Mouse (Mus musculus) hindbrain, embryonic 16.5 days (tissue): ENCODE data around the gene Hilpda. TPM values are rescaled to one million over a fixed set of nuclear protein-coding genes. Genes with fewer than 3 reads are reported as not detected.

ENCODE experiments used
- ATAC-seq: fragments of 200-750 bp; cut with Nextera tagmentation; 2 replicates; pipeline ENCODE4 v1.8.0; 2017; ENCODE audit warnings: moderate TSS enrichment, moderate library complexity
- H3K27ac ChIP-seq: fragments of 300-500 bp; sonication (generic); 2 replicates; pipeline ENCODE4 v1.5.1; 2014; ENCODE audit warnings: low read depth, mild to moderate bottlenecking, control low read depth, low read length, moderate library complexity
- H3K27me3 ChIP-seq: fragments of 300-500 bp; sonication (generic); replicated peaks from 2 replicates; pipeline ENCODE4 v1.6.1; 2014; ENCODE audit warnings: low read length; ENCODE audit not compliant: control insufficient read depth, insufficient read depth
- H3K36me3 ChIP-seq: fragments of 300-500 bp; sonication (generic); 2 replicates; pipeline ENCODE4 v1.6.1; 2014; ENCODE audit warnings: mild to moderate bottlenecking, low read length, moderate library complexity, mixed read lengths; ENCODE audit not compliant: control insufficient read depth, insufficient read depth
- H3K4me1 ChIP-seq: fragments of 300-500 bp; sonication (generic); 2 replicates; pipeline ENCODE4 v1.6.1; 2014; ENCODE audit warnings: low read depth, low read length; ENCODE audit not compliant: control insufficient read depth, insufficient read depth
- H3K4me2 ChIP-seq: fragments of 300-500 bp; sonication (generic); 2 replicates; pipeline ENCODE4 v1.6.1; 2014; ENCODE audit warnings: mild to moderate bottlenecking, low read length, control low read depth, moderate library complexity
- H3K4me3 ChIP-seq: fragments of 300-500 bp; sonication (generic); 2 replicates; pipeline ENCODE4 v1.5.1; 2014; ENCODE audit warnings: mild to moderate bottlenecking, low read length, control low read depth, moderate library complexity
- H3K9ac ChIP-seq: fragments of 300-500 bp; sonication (generic); 2 replicates; pipeline ENCODE4 v1.6.1; 2014; ENCODE audit warnings: low read depth, mild to moderate bottlenecking, control low read depth, low read length, moderate library complexity
- H3K9me3 ChIP-seq: fragments of 300-500 bp; sonication (generic); 2 replicates; pipeline ENCODE4 v1.6.1; 2014; ENCODE audit warnings: mild to moderate bottlenecking, low read length, moderate library complexity; ENCODE audit not compliant: control insufficient read depth
- WGBS: fragments of 180-500 bp; shearing (Covaris S2); extraction: QIAGEN DNeasy Blood & Tissue Kit; methylation state at CpG from one replicate; pipeline ENCODE4 v1.1.7; 2014; 5-methylcytosine and 5-hydroxymethylcytosine counted together
- polyA plus RNA-seq: library from polyadenylated mRNA; unstranded; fragments of >200 nt; fragmentation: Nextera tagmentation; extraction: Ambion mirVana; gene quantifications from 2 replicates; pipeline ENCODE4 v1.2.1, GENCODE M21; 2015

Gene Hilpda
- polyA plus RNA-seq, 1 experiment from 2014 or later = 31.3 TPM

DNA sequence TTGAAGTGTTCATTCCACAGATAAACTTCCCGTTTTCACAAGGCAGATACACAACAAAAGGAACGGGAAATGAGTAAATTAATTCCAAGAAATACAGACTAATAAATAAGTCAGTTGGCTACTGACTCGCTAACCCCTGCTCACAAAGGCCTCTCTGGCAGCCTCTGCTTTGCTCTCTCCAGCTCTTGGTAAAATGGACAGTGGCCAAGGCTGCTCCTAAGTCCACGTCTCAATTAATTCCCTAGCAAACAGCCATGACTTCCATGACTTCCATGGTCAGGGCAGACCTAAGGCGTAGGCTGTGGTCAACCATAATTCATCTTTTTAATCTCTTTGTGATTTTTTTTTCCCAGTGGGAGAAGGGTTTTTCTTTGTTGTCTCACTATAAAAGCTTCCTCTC lies 15.7 kb downstream of the Hilpda start:
- 43% methylated on average over 5 of the region's 5 CpGs for WGBS
- no peaks in the 10 kb centered on the region for H3K9me3 ChIP-seq
- ATAC-seq = no peak

DNA sequence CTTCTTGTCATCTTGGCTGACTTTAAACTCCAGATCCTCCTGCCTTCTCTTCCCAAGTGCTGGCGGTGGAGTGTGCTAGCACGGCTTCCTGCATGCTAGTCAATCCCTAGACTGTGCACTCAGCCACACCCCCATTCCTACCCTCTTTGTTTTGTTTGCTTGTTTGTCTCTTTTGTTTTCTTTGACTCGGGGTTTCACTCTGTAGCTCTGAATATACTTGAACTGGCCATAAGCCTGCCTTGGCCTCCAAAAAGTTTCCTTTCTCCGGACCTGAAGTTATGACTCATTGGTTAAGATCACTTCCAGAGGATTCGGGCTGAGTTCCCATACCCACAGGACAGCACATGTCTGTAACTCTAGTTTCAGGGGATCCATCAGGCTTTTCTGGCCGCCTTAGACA lies 16.4 kb downstream of the Hilpda start:
- Histone ChIP-seq H3K4me1 (no peaks in the 10 kb centered on the region), H3K27me3 (no peaks in the 10 kb centered on the region), H3K4me2 (no peak overlapping the region), H3K36me3 (no peaks in the 10 kb centered on the region), H3K9ac (no peak overlapping the region), H3K9me3 (no peaks in the 10 kb centered on the region), H3K27ac (no peak overlapping the region), H3K4me3 (no peak overlapping the region)
- 50% methylated on average over 6 of the region's 6 CpGs for WGBS
- no peak for ATAC-seq

More for the DNA sequence above, 15.7 kb downstream of the Hilpda start:
- H3K36me3 ChIP-seq = no peaks in the 10 kb centered on the region
- H3K9ac ChIP-seq = no peak overlapping the region
- H3K27ac ChIP-seq = no peak overlapping the region
- H3K4me1 ChIP-seq = no peaks in the 10 kb centered on the region
- H3K27me3 ChIP-seq = no peaks in the 10 kb centered on the region
- no peak overlapping the region for H3K4me3 ChIP-seq
- no peak overlapping the region for H3K4me2 ChIP-seq

DNA sequence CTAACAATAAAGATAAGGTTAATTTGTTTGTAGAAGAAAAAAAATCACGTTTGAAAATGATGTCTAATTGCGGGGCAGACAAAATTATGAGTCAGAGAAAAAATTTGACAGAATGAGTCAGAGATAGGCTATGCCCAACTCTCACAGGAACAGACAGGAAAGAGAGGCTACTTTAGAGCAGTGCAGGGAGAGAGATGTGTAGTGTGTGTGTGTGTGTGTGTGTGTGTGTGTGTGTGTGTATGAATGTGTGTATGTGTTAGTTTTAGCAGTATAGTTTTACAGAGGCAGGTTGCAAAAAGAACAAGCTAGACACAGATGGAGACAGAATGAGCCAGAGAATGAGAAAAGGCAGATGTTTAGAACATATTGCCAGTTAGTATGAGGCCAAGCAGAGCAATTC lies 26.8 kb downstream of the Hilpda start:
- H3K27ac ChIP-seq = no peak overlapping the region
- 72% methylated on average over 2 of the region's 2 CpGs for WGBS
- ATAC-seq = no peak
- H3K36me3 ChIP-seq = no peaks in the 10 kb centered on the region
- no peak overlapping the region for H3K4me3 ChIP-seq
- H3K9me3 ChIP-seq = no peaks in the 10 kb centered on the region; the same call in 1 of the 2 replicates
- no peak overlapping the region for H3K9ac ChIP-seq
- H3K4me2 ChIP-seq = no peak overlapping the region
- H3K4me1 ChIP-seq = no peaks in the 10 kb centered on the region
- H3K27me3 ChIP-seq = no peaks in the 10 kb centered on the region

GRCm38 (mm10) chr6:29303251-29303650 lies 31.0 kb downstream of the Hilpda start:
- Histone ChIP-seq H3K4me3 (no peak overlapping the region), H3K27me3 (no peaks in the 10 kb centered on the region), H3K9ac (no peak overlapping the region), H3K27ac (no peak overlapping the region), H3K4me2 (no peak overlapping the region), H3K36me3 (no peaks in the 10 kb centered on the region), H3K4me1 (no peaks in the 10 kb centered on the region), H3K9me3 (no peaks in the 10 kb centered on the region; the same call in 1 of the 2 replicates)
- ATAC-seq = no peak

- Histone ChIP-seq H3K4me3 (no peak overlapping the region), H3K4me1 (no peaks in the 10 kb centered on the region), H3K36me3 (no peaks in the 10 kb centered on the region), H3K27ac (no peak overlapping the region), H3K27me3 (no peaks in the 10 kb centered on the region), H3K9ac (no peak overlapping the region), H3K4me2 (no peak overlapping the region), H3K9me3 (no peaks in the 10 kb centered on the region; the same call in 1 of the 2 replicates)
- 56% methylated on average over 5 of the region's 5 CpGs for WGBS
- ATAC-seq = no peak
Measured at GRCm38 (mm10) chr6:29303726-29304125, 31.4 kb downstream of the Hilpda start.

- 93% methylated on average over 4 of the region's 4 CpGs for WGBS
- no peak for ATAC-seq
Measured at GRCm38 (mm10) chr6:29305462-29305861, 33.2 kb downstream of the Hilpda start.

GRCm38 (mm10) chr6:29308846-29309605 lies 36.7 kb downstream of the Hilpda start:
- Histone ChIP-seq H3K9ac (no peak overlapping the region), H3K27ac (no peak overlapping the region), H3K4me2 (no peak overlapping the region), H3K9me3 (no peaks in the 10 kb centered on the region), H3K27me3 (no peaks in the 10 kb centered on the region), H3K4me1 (no peaks in the 10 kb centered on the region), H3K4me3 (no peak overlapping the region), H3K36me3 (no peaks in the 10 kb centered on the region)
- 91% methylated on average over 16 of the region's 16 CpGs for WGBS
- no peak for ATAC-seq

More at GRCm38 (mm10) chr6:29305462-29305861, 33.2 kb downstream of the Hilpda start:
- Histone ChIP-seq H3K4me1 (no peaks in the 10 kb centered on the region), H3K27me3 (no peaks in the 10 kb centered on the region), H3K4me2 (no peak overlapping the region), H3K9ac (no peak overlapping the region), H3K27ac (no peak overlapping the region), H3K36me3 (no peaks in the 10 kb centered on the region), H3K4me3 (no peak overlapping the region), H3K9me3 (no peaks in the 10 kb centered on the region)

DNA sequence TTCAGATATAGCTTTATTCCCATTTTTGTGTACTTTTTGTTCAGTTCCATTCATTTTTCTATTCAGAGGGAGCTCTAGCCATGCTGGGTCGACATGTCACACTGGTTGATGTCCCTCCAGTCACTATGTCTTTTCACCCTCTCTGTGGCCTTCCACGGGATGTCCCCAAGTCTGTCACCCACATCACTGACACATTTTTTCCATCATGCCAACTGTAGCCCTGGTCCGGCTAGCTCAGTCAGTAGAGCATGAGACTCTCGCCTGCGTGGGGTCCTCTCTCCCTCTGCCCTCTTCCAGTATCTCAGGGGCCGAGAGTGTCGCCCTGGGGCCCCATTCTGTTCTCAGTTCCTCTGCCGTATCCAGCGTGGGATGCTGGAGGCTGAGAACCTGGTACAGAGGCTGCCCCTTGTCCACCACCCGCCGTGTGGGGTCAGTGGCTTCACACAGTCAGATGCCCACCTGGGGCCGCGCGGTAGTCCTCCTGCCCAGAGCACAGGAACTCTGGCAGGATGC lies 41.5 kb downstream of the Hilpda start:
- no peaks in the 10 kb centered on the region for H3K36me3 ChIP-seq
- 69% methylated on average over 14 of the region's 14 CpGs for WGBS
- H3K9ac ChIP-seq = no peak overlapping the region
- no peak overlapping the region for H3K27ac ChIP-seq
- no peaks in the 10 kb centered on the region for H3K27me3 ChIP-seq
- H3K4me1 ChIP-seq = no peaks in the 10 kb centered on the region
- no peak for ATAC-seq
- no peak overlapping the region for H3K4me2 ChIP-seq
- H3K9me3 ChIP-seq = no peaks in the 10 kb centered on the region
- no peak overlapping the region for H3K4me3 ChIP-seq

DNA sequence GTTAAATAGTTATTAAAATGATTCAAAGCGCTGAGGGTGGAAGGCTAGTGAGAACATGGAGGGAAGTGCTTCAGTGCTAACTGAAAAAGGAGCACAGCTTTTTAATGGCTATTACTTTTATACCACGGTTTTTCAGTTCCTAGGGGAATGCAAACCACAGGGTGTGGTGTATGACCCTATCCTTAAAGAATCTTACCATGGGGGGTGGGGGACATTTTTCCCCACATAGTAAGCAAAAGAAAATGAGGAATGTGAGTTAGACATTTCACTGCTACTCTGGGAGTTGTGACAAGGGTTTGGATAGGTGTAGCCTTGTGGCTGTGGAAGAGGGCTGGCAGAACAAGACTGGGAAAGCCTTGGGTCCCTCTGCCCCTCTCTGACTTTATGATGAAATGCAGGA lies 45.0 kb downstream of the Hilpda start:
- 78% methylated on average over 2 of the region's 2 CpGs for WGBS
- no peaks in the 10 kb centered on the region for H3K27me3 ChIP-seq
- no peak for ATAC-seq

More for the DNA sequence above, 45.0 kb downstream of the Hilpda start:
- Histone ChIP-seq H3K4me1 (no peaks in the 10 kb centered on the region), H3K4me3 (no peak overlapping the region), H3K27ac (no peak overlapping the region), H3K9me3 (no peaks in the 10 kb centered on the region), H3K9ac (no peak overlapping the region), H3K4me2 (no peak overlapping the region), H3K36me3 (no peaks in the 10 kb centered on the region)
